Mouse (Mus musculus): Measurements from ENCODE around the gene Cacna1e.

Cacna1e gene

DNA sequence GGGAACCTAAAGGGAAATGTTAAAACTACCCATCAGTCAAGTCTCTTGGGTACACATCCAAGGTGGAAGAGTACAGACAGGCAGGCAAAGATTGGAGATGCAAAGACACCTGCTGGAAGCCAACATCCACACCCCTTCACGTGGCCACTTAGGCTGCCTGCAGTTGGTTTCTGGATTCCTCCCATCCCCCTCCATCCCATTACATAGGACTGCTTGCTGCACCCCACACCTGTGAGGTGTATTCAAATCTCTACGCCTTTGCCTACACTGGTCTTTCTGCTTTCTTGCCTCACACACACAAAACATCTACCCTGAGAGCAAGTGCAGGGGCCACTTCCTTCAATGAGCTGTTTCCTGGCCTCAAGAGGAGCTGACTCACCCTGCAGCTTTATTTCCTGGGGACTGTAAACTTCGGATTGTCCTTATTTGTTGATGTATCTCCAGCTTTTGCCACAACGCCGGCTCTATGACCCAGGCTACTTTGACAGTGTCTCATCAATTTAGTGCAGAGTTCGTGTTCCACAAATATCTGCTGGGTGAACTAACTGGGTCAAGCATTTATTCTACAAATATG lies 43.2 kb downstream of the Cacna1e start:
- intact Hi-C loops (cut with DNase I), result no loop called here

DNA sequence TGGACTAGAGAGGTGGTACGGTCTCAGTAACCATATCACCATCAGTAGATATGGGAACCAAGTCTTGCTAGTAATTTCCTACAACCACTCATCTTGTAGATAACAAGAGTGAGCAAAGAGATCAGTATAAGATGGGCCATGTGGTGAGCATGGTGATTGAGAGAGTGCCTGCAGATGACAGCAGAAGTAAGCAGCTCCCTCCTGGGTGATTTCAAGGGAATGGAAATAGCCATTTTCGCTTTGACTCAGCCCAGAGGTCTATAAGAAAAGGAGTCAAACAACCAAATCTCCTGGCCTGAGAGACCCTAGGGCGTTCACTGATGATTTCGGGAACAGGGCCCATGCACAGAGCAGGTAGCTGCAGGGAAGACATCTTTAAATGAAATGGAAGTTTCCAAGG lies 45.0 kb downstream of the Cacna1e start:
- intact Hi-C loops (cut with DNase I), result no loop called here

DNA sequence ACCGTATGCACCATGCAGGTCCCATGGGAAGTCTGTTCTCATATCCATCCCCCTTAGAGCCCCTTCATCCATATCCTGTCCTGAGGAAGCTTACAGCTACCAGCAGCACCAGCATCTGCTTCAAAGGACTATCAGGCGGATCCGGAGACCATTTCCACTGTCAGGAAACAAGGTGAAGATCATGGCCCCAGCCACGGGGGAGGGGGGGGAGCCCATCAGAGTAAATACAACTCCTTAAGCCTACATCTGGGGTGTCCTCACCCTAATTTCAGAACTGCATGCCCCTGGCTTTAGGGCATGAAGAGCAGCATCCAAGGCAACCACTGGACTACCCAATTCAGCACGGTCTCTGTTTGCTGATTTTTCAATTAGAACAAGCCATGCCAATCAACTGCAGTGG lies 47.8 kb downstream of the Cacna1e start:
- intact Hi-C loops (cut with DNase I), result no loop called here

DNA sequence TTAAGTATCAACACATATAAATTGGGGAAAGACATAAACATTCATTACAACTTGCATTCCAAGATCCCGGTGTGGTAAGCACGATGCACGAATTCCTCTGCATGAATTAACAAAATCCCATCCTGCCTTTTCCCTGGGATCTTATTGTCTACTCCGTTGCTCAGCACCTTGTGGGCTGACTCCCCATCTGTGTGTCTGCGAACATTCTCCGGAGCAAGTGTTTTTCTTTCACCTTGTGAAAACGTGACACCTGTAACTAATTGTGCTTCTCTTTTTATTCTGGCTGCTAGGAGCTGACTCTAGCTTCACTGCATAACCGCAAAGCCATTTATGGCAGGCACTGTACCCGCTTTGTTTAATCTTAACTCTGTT lies 52.1 kb downstream of the Cacna1e start:
- intact Hi-C loops (cut with DNase I), result no loop called here

DNA sequence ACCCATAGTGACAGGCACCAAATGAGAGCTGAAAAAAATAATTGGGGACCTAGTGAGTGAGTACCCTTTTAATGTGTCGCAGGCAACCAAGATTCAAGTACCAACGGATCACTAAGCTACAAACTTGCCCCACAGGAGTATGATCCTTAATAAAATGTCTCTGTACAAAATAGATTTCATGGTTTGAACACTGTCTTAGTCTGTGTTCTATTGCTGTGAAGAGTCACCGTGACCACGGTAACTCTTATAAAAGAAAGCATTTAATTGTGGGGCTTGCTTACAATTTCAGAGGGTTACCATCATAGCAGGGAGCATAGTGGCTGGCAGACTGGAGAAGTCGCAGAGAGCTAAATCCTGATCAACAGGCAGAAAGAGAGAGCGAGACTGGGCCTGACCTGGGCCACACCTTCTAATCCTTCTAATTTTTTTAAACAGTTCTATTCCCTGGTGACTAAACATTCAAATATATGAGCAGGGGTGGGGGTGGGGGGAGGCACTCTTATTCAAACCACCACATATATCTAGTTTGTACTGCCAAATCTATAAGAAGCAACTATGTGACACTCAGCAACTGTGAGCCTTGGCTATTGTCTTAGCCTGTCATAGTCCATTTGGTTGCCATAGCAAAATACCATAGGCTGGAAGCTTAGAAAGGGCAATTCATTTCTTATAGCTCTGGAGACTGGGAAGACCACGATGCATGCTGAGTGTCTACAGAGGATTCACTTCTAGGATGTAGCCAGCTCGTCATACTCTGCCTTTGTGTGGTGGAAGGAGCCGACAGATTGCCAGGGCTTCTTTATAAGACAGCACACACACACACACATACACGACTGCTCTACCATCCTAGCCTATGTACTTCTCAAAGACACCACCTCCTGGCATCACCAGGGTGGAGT lies 52.8 kb downstream of the Cacna1e start:
- intact Hi-C loops (cut with DNase I), result no loop called here

DNA sequence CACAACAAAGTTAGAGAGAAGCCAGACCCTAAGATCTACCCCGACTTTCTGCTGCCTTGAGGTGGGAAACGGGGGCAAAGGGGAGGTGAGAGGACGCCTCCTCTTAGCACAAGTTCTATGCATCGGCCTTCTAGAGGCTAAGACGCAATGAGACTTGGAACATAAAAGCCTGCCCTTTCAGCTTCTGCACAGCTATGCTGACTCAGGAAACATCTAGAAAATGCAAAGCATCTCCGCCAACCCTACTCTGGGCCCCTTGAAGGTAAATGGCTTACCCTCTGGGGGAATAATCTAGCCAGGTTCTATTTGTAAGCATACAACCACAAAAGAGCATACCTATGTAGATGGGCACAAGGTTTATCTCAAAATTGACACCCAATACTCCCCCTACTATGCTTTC lies 54.2 kb downstream of the Cacna1e start:
- intact Hi-C loops (cut with DNase I), result no loop called here

DNA sequence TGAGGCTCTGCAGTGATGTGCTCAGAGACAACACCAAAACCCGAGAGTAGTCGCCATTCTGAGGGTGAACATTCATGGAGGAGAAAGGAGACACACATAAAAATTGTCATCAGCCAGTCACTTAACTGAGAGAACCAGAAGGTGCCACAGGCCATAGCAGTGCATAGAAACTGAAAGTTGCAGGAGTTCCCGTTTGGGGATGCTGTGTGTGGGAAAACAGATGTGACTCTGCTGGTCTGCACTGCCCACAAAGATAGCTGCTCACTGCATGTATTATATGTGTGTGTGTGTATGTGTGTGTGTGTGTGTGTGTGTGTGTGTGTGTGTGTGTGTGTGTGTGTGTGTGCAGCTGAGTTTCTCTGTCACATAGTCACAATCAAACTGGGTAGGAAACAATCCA lies 61.2 kb downstream of the Cacna1e start:
- intact Hi-C loops (cut with DNase I), result no loop called here

DNA sequence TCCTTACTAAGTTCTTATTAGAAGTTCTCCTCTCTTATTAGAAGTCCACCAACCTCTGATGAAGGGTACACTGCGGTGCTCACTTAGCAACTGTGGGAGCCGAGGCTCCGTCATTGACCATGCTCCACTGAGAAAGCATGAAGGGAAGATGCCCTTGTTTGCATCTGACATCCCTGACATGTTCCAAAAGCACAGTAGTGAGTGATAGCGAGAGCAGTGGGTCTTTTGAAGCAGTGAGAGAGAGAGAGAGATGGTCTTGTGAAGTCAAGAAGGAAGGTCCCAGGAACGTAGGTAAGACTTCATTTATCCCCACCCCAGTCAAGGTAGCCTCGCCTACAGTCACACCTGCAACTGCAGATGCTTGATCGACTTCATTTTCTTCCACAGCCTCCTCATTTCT lies 63.9 kb downstream of the Cacna1e start:
- intact Hi-C loops (cut with DNase I), result no loop called here

DNA sequence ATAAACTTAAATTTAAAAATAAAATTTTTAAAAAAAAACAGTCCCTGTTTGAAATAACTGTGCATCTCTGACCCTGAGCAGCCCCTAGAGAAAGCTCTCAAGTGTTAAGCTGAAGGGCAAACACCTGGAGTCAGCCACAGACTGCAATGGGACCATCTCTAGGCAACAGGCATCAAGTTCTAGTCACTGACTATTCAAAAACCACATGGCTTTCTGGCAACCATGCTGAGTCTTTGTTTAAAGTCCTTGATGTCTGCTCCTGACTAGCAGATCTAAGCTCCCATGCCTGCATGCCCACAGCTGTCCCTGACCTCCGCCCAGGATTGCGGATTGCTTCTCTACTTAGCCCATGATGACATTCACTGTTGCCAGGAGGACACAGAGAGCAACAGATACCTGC lies 64.3 kb downstream of the Cacna1e start:
- intact Hi-C loops (cut with DNase I), result no loop called here

DNA sequence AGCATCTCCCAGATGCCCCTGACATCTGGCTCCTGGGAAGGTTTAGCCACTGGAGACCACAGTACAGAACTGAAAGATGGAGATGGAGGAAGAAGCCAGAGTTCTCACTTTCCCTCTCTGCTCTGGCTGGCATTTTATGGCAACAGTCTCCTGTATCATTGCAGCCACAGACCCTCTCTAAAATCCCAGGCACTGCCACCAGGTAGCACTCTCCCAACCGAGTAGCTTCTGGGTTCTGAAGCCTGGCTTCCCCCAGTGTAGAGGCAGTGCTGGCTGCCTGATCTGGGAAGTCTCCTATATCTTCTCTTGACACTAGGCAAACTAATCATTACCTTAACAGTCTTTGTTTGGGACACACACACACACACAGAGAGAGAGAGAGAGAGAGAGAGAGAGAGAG lies 65.6 kb downstream of the Cacna1e start:
- intact Hi-C loops (cut with DNase I), result no loop called here

DNA sequence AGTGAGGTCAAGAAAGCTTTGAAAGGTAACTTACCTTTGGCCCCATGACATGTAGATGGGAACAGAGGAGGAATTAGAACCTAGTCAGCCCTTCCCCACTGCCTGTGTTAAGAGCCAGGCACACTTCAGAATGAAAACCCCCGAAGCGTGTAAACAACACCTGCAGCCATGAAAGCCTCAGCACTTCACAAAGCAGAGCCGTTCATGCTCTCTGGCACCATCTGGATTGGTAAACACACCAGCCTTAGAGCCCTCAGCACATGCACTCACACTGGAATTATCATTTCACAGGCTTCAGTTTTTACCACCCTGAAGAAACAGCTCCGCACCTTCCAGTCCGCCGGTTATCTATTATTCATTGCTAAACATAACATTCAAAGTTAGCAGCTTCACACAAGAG lies 67.5 kb downstream of the Cacna1e start:
- intact Hi-C loops (cut with DNase I), result no loop called here

DNA sequence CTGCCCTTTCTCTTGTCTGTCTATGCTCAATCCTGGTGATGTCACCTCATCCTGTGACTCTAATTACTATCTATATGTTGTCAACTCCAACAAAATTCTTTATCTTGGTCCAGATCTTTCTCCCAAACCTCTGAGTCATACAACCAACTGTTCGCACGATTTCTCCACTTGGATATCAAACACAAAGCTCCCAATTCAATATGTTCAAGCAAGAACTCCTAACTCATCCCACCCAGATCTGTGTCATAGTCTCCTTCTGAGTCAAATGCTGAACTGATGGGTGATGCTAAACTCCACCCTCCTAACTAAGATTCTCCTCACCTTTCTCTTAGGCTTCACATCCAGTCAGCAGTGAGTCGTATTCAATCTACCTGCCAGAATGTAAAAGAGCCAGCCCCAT lies 68.0 kb downstream of the Cacna1e start:
- intact Hi-C loops (cut with DNase I), result no loop called here

DNA sequence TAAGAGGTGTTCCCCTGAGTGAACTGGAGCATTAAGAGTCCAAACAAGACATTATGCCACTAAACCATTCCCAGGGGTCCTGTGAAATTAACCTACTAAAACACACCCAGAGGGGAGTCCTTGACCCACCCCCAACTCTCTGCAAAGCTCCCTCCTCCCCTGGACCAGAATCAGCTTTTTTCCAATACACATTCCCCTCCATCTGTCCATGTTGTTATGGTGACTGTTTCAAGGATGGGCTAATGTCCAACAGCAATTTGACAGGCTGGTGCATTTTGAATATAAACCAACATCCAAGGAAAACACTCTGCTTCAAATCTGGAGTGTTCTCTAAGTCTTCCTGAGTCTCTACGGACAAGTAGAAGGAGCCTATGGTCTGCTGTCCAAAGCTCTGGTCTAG lies 78.6 kb downstream of the Cacna1e start:
- intact Hi-C loops (cut with DNase I), result no loop called here

DNA sequence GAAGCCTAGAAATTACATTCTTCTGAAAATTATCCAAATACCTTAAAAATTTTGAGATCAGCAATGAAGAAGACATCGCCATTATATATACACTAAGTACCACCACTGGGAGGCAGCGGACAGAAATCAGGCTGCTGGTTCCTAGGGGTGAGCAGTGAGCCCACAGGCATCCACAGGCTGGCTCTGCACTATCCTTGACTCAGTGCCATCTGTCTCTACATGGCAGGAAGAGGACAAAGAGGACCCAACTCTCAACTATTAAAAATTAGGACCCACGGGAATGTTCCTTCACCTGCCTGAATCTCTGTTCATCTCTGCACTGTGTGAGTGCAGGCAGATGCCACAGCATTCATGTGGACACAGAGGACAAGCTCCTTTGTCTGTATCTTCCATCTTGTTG lies 79.3 kb downstream of the Cacna1e start:
- intact Hi-C loops (cut with DNase I), result no loop called here

DNA sequence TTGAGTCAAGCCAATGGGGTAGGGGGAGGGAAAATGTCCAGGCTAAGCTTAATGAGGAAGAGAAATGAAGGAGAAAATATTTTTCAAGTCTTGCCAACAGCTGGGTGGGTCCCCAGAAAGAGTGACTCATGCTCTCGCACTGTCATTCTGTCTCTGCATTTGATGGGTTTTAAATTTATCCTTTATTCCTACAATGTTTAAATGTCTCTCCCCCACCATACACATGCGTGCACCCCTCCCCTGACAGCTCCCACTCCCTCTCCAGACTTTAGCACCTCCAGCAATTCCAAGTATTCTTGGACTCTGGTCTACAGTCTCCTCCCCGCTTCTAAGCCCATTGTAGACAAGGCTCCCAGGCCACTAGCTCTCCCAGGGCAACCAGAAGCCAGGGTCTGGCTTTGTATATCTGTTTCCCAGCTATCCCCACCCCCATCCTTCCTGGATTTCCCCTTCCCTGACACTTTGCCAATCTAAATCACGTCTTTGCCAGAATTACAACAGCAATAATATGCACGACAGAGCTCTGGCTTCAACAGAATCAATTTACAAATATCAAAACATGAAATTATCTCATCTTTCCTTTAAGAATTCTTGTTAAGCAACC lies 81.9 kb downstream of the Cacna1e start:
- intact Hi-C loops (cut with DNase I), result no loop called here

DNA sequence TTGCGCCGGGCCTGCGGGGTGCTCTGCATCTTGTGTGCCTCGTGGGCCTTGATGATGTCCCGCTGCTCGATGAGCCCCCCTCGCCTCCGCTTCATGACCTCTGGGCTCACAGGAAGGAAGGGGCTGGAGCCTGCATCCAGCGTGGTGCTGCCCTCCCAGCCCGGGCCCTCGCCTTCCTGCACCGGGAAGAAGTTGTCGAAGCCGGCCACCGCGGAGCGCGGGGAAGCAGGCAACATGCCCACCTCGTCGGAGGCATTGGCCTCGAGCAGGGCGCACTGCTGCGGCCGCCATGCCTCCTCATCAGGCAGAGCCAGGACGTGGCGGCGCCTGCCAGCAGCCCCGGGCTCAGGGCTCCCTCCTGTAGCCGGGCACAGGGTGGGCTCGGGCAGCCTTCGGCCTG lies 85.0 kb downstream of the Cacna1e start:
- intact Hi-C loops (cut with DNase I), result no loop called here

DNA sequence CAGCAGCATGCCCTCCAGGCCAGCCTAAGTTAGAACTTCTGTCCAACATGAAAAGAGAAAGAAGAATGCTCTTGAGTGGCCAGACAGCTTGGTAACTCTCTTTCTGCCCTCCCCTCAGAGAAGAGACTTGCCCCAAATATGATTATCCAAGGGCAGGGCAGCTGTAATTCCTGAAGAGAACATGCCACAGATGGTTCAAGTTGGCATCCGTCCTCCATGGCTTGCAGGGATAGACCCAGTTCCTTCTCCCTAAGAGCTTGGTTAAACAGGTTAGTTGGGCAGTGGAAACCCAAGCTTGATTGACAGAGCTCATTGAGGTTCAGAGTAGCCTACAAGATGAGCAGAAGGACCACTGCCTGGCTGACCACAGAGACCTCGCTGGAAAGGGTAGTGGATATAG lies 85.5 kb downstream of the Cacna1e start:
- intact Hi-C loops (cut with DNase I), result no loop called here

DNA sequence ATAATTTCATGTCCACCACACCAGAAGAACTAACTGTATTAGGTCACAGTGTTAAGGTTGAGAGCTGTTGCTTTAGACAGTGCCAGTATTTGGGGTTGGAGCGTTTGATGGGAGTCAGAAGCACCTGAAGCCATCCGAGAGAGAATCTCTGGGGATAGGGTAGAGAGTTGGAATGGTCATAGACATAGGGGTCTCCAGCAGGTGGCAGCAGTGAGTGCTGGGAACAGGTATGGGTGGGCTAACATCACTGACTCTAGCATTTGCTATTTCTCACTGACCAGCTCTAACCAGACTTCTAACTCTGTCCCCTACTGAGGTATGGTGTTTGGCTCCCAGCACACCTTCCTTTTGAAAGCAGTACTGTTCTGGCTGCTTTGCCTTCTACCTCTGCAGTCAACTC lies 87.6 kb downstream of the Cacna1e start:
- intact Hi-C loops (cut with DNase I), result no loop called here

DNA sequence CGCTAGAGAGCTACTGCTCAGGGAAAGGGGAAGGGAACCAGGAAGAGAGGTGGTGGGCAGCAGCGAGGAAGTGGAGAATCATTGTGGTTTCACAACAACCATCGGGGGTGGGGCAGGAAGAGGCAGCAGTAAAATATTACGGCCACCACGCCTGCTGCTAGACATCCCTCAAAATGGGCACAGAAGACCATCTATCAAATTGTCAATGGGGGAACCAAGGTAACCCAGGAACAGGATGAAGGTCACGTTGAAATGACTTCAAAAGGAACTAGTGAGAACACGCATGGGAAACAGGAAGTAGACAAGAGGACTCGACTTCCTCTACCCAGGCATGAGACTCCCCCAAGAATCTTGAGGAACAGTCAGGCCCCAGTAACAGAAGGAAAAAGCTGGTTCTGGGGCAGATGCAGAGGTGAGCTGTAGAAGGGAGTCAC lies 89.8 kb downstream of the Cacna1e start:
- intact Hi-C loops (cut with DNase I), result no loop called here

DNA sequence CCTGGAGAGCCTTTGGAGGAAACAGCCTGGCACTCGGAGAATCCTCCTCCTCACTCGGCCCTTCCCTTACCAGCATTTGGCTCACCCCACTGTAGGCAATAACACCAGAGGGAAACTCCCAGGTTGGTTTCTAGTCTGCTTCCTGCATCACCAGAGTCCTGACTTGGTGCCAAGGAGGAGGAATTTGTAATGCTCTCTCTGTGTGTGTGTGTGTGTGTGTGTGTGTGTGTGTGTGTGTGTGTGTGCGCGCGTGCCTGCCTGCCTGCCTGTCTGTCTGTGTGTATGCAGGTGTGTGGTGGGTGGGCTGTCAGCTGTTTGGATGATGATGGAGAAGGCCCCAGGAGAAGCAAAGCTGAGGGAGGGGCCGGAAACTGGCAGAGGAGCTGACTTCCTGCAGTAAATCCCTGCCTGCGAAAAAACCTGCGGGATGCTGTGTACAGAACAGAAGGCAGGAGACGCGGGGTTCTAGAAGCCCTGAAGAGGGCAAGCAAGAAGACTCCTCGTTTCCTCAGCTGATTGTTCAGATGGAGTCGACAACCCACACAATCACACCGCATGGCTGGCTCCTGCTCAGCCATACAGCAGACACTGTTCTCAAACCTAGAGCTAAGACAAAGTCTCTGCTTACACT lies 92.6 kb downstream of the Cacna1e start:
- intact Hi-C loops (cut with DNase I), result no loop called here

DNA sequence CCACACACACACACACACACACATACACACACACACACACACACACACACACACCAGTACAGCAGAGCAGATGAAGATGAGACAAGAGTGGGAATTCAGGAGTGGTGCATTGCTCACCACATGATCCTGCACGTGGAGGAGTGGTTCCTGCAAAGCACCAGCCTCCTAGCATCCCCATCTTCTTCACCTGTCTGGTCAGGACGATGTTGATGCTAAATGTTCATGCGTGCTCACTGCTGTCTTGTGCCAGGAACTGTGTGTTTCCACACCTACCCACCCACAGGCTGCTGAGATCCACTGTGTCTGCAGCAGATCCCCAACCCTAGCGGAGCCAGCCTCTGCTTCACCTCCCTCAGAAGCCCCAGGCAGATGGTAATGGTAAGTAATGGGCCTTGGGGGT lies 95.8 kb downstream of the Cacna1e start:
- intact Hi-C loops (cut with DNase I), result loop anchor here (5.0 to 10.0 kb wide), 2 partner anchors 104 to 436 kb away; no protein-coding TSS in a partner anchor

DNA sequence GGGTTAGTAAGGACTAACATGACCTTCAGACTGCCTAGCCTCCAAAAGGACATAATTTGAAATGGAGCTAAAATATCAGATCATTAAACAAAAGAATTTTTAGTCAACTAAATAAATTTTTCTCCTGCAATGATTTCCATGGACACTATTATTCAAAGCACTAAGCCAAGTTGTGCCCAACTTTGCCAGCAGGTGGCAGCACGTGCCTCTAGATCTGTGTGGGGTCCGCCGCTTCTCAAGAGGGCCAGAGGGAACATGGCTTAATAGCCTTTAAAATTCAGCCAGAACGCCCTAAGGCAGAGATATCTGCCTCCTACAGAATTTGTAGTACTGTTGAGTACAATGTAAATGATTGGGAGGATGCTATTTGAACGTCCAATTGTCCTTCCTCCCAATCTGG lies 96.2 kb downstream of the Cacna1e start:
- intact Hi-C loops (cut with DNase I), result loop anchor here (5.0 to 10.0 kb wide), 2 partner anchors 104 to 437 kb away; no protein-coding TSS in a partner anchor
